Mouse (Mus musculus) cerebellum, adult (tissue): ENCODE measurements around the gene Vwa5b1.

Experiments used
- ATAC-seq: cut with Nextera tagmentation; 2 replicates; pipeline ENCODE4 v1.9.2; 2017; ENCODE audit warnings: mild to moderate bottlenecking, moderate library complexity, mixed read lengths; ENCODE audit not compliant: insufficient number of reproducible peaks, low FRiP score, low TSS enrichment

Gene Vwa5b1

GRCm38 (mm10) chr4:138582446-138582845 lies 53.2 kb downstream of the Vwa5b1 start:
- no peak for ATAC-seq

GRCm38 (mm10) chr4:138578406-138578805 lies 57.3 kb downstream of the Vwa5b1 start:
- ATAC-seq: no peak

DNA sequence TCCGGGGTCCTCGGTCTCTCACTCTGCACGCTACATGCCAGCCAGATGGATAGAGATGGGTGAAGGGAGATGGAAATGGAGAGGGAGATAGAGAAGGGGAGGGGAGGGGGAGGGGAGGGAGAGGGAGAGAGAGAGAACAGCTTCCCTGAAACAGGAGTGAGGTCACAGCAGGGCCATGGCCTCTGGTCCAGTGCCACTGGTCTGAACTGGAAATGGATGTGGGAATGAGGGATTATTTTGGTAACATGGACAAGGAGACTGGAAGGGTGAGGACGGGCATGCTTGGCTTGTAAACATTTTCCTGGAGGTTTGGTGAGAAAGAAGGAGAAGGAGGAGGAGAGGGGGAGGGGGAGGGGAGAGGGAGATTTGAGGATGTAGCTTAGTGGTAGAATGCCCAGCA lies 59.0 kb downstream of the Vwa5b1 start:
- no peak for ATAC-seq

DNA sequence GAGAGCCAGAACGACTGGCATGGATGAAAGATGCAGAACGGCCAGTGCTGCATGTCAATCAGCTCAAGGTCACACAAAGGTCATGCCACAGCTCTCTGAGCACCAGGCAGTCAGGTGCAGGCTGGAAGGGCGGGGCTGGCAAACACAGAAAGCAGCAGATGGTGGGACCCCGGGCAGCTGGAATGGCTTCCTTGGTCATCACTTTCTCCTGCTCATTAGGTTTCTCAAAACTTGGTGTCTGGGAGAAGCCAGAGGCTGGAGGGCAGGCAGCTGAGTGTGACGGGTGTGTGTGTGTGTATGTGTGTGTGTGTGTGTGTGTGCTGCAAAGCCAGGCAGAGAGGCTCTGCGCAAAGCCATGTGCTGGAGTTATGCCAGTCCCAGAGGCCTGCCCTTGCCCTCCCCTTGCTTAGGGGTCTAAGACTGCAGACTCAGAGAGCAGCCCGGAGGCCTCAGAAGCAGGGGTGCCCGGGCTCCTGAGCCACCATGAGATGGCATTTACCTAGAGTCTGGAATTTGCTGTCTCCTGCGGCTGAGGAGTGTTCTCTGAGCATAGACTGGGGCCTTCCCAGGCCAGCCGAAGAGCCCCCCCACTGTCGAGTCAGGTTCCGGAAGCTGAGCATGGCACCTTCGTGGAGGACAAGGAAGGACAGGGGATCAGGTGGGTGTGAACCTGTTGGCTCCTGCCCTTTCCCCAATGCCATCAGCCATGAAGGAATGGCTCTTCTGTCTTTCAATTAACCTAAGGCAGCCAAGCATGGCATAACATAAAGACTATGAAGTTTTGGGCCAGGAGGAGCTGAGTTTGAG lies 60.7 kb downstream of the Vwa5b1 start:
- no peak for ATAC-seq

- ATAC-seq: no peak
Observed at GRCm38 (mm10) chr4:138569928-138570327, 65.8 kb downstream of the Vwa5b1 start.

DNA sequence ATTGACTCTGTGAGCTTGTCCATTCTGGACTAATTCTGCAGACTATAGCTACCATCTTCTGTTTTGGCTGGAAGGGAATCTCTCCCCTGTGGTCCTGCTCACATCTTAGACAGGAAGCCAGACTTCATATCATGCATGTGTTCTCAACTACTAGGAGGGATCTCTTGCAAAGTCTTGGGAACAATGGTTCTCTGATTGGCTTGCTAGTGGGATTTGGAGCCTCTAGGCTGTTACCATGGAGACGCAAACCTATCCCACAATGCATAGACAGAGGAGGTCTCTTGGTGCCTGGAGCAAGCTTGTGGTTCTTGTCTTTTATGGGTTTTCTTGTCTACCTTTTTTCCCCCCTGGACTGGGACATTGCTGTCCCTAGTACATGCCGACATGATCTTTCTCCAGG lies 67.4 kb downstream of the Vwa5b1 start:
- ATAC-seq: no peak

DNA sequence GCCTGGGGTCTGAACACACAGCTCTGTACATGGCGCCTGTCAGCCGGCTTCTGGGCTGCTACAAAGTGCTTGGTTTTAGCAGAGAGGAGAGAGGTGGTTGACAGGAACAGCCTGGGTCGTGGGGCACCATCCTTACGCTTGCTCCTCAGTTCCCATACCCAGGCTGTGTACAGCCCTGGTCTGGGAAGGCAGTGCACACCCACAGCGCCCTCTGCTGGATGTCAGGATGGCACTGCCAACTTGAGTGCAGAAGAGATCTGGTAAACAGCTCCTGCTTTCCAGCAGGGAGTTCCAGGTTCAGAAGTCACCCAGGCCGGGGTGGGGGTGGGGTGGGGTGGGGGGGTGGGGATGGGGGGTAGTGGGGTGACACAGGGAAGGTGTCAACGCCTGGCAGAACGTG lies 73.7 kb downstream of the Vwa5b1 start:
- ATAC-seq: peak; percentile 70; the same call in 1 of the 2 replicates

- ATAC-seq: no peak
Observed at GRCm38 (mm10) chr4:138555531-138555930, 80.2 kb downstream of the Vwa5b1 start.

DNA sequence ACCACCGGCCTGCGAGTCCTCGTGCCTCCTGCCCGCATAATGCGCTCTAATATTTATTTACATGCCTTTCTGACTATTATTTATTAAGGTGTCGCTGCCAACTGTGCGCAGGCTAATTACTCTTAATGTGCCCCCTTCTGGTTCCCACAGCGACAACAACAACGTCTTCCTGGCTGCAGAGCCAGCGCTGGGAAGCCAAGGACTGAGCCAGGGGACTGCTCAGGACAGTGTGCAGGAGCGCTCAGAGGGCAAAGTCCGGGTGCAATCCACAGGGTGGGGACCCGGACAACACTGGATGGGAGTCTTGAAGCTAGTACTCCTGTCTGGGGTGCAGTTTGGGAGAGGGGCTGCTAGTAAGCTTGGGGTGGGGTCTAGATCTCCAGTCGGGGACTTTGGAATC lies 80.8 kb downstream of the Vwa5b1 start:
- ATAC-seq: no peak

DNA sequence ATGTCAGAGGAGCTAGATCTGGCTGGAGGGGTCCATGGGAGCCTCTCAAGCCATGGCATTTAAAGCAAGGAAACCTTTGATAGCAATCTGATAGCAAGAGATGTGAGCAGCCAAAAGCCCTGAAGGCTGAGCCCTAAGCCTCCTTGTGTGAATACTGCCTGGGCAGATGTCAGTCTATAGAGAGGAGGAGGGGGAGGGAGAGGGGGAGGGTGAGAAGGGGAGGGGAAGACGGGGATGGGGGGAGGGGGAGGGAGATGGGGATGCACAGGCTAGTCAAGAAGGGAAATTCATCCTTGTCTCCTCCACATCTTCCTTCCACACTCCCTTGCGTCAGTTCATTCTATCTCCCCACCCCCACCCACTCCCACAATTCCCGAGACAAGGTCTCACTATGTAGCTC lies 81.4 kb downstream of the Vwa5b1 start:
- ATAC-seq: no peak

DNA sequence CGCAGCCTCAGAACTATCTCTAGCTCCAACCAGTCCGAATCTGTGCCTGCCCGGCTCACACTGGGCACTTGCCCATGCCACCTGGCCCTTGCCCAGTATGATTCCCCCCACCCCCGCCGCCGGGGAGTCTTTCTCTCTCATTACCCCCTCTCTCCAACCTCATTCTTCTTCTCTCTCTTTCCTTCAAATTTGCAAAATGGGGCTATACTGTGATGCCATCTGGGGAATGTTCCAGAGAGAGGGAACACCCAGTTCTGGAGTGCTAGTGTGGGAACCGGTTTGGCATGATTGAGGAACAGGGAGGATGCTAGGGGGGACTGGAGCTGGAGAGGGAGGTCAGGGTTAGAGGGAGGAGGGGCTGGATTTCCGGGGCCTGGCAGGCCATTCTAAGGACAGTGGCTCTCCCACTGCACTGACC lies 82.2 kb downstream of the Vwa5b1 start:
- no peak for ATAC-seq

- no peak for ATAC-seq
Observed at GRCm38 (mm10) chr4:138553116-138553515, 82.6 kb downstream of the Vwa5b1 start.

- no peak for ATAC-seq
Observed at GRCm38 (mm10) chr4:138551601-138552000, 84.1 kb downstream of the Vwa5b1 start.

- ATAC-seq: no peak
Observed at GRCm38 (mm10) chr4:138550557-138550956, 85.1 kb downstream of the Vwa5b1 start.

GRCm38 (mm10) chr4:138548960-138549359 lies 86.7 kb downstream of the Vwa5b1 start:
- no peak for ATAC-seq

GRCm38 (mm10) chr4:138548124-138548561 lies 87.5 kb downstream of the Vwa5b1 start:
- ATAC-seq: no peak

DNA sequence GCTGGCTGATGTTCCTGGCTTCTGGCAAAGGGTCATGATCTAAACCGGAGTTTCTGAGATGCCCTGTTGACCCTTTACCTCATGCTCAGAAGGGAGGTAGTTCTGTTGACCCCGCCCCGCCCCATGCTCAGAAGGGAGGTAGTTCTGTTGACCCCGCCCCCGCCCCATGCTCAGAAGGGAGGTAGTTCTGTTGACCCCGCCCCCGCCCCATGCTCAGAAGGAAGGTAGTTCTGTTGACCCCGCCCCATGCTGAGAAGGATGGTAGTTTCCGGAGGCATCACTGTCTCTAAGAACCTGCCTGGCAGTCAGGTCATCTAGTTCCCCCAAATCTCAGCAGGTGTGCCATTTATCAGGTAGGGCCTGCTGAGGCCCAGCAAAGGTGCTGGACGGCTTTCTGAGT lies 88.1 kb downstream of the Vwa5b1 start:
- ATAC-seq: no peak

DNA sequence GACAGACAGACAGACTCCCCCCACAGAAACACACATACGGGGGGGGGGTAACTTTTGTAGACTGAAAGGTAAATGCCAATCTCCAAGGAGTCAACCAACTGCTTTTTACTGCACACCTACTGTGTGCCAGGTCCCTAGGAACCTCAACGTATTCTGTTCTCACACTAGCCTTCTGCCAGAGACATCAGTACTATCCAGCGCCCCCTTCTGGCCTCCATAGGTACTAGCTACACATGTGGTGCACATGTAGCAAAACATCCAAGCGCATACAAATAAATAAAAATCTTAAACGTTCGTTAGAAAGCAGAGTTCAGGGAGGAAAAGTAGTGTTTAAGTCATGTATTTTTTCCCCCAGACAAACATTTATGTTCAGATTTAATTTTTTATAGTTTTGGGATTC lies 88.6 kb downstream of the Vwa5b1 start:
- no peak for ATAC-seq

GRCm38 (mm10) chr4:138546241-138546640 lies 89.4 kb downstream of the Vwa5b1 start:
- no peak for ATAC-seq

- ATAC-seq: no peak
Observed at GRCm38 (mm10) chr4:138543177-138543576, 92.5 kb downstream of the Vwa5b1 start.

DNA sequence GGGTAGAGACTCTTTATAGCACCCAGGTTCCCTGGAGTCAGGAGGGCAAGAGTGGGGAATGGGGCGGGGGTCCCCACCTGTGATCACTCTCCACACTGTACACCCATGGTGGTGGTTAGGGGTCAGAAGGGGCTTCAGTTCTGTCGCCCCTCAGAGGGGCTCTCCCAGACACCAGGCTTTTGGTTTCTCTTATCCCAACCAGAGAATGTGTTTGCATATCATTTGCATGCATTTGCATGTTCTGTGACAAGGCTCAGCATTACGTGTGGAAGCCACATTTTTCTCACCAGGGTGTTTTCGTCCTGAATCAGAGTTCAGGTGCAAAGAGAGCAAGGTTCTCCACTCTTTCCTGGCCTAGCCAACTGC lies 97.6 kb downstream of the Vwa5b1 start:
- ATAC-seq: no peak
